Mouse (Mus musculus): ENCODE data around the gene Asb7. TPM values are rescaled to one million over a fixed set of nuclear protein-coding genes. Genes with fewer than 3 reads are reported as not detected.

Asb7 gene
- polyA plus RNA-seq (2012; rRNA removed) = 2.3 and 2.6 TPM in 2 replicates

DNA sequence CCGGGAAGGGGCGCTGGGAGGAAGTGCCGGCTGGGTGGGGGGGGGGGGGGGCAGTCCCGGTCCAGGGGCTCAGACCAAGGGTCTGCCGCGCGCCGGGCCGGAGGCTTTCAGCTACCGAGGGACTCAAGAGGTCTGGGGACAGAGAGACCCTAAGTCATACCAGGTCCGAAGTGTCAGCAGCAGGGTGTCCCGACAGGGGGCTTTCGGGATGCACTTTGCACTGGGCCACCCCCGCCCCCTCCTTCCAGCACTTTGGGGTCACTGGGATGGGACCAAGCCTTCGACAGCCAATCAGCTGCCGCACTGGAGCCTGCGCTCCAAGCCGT lies at the start of gene Asb7:
Gene Asb7, minus strand, starts transcription at position 303 of the 326 bp plus-strand sequence.
- TF ChIP-seq POLR2A (IDR thresholded peaks at IDR 0.05; ENCODE audit: low read depth, low read length) = no peak
- no peak for TF ChIP-seq CTCF (IDR thresholded peaks at IDR 0.05; ENCODE audit: extremely low read depth, insufficient read depth, insufficient read length, insufficient replicate concordance)
- H3K27ac ChIP-seq (ENCODE audit: insufficient read depth, low read length) = peak within 1 kb of the TSS; percentile 73

DNA sequence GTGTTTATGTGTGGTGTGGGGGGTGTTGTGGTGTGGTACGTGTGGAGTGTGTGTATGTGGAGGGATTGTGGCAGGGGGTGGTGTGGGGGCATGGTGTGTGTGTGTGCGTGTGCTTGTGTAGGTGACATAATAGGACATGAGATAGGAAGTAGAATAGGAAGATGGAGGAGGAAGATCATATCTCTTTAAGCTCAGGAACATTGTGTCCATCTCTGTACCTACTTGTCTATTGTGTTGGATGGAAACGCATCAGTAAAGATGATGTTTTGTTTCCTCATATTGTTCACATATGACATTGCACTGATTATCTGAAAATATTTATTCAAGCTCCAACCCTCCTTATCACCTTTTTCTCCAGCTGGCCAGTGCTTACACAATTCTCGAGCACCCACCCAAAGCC lies 48.0 kb upstream of the Asb7 start:
- H3K27me3 ChIP-seq (ENCODE audit: control insufficient read depth, insufficient read depth, low read length) = no peaks in the 10 kb centered on the region
- no peak for DNase-seq (ENCODE audit: low read depth in 1 of 2, low spot score in 2 of 2)

More for the DNA sequence above, at the start of gene Asb7:
- WGBS = under 1% methylated on average over 18 of the region's 18 CpGs
- Histone ChIP-seq H3K36me3 (ENCODE audit: control insufficient read depth, insufficient read depth, low read length) (no peaks in the 10 kb centered on the region), H3K27me3 (ENCODE audit: control insufficient read depth, insufficient read depth, low read length) (no peaks in the 10 kb centered on the region), H3K4me3 (ENCODE audit: extremely low read depth, insufficient read depth, insufficient read length) (peak within 1 kb of the TSS; percentile 87), H3K4me1 (ENCODE audit: control insufficient read depth, insufficient read depth, insufficient read length) (peaks cover 4% of the 10 kb centered on the region; the same call in 1 of the 2 replicates)
- no peak for DNase-seq (ENCODE audit: low read depth in 1 of 2, low spot score in 2 of 2)

DNA sequence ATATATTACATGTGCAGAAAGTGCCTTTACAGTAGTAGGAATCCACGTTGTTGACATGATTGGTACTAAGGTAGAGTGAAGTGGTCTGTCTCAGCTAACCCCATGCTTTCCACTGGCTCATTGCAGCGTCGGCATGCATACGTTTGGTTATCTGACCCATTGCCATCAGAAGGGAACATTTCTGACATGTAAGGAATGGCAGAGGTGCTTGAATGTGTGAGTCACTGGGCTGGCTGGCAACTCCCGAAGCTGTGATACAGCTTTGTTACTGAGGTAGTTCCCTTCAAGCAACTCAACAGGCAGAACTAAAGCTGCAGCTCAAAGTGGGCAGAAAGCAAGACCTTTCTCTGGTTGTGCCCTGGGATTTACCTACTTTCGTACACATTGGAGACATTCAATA lies 45.6 kb upstream of the Asb7 start:
- 93% methylated on average over 6 of the region's 6 CpGs for WGBS
- TF ChIP-seq POLR2A (IDR thresholded peaks at IDR 0.05; ENCODE audit: low read depth, low read length) (no peak), CTCF (IDR thresholded peaks at IDR 0.05; ENCODE audit: extremely low read depth, insufficient read depth, insufficient read length, insufficient replicate concordance) (no peak)
- Histone ChIP-seq H3K27ac (ENCODE audit: insufficient read depth, low read length) (no peak overlapping the region), H3K4me1 (ENCODE audit: control insufficient read depth, insufficient read depth, insufficient read length) (no peaks in the 10 kb centered on the region), H3K27me3 (ENCODE audit: control insufficient read depth, insufficient read depth, low read length) (no peaks in the 10 kb centered on the region), H3K36me3 (ENCODE audit: control insufficient read depth, insufficient read depth, low read length) (no peaks in the 10 kb centered on the region), H3K4me3 (ENCODE audit: extremely low read depth, insufficient read depth, insufficient read length) (no peak overlapping the region)
- no peak for DNase-seq (ENCODE audit: low read depth in 1 of 2, low spot score in 2 of 2)

More for the DNA sequence above, 48.0 kb upstream of the Asb7 start:
- WGBS = 93% methylated on average over 4 of the region's 4 CpGs
- TF ChIP-seq POLR2A (IDR thresholded peaks at IDR 0.05; ENCODE audit: low read depth, low read length) = no peak
- TF ChIP-seq CTCF (IDR thresholded peaks at IDR 0.05; ENCODE audit: extremely low read depth, insufficient read depth, insufficient read length, insufficient replicate concordance) = no peak
- no peak overlapping the region for H3K27ac ChIP-seq (ENCODE audit: insufficient read depth, low read length)
- H3K36me3 ChIP-seq (ENCODE audit: control insufficient read depth, insufficient read depth, low read length) = no peaks in the 10 kb centered on the region
- H3K4me3 ChIP-seq (ENCODE audit: extremely low read depth, insufficient read depth, insufficient read length) = no peak overlapping the region
- no peaks in the 10 kb centered on the region for H3K4me1 ChIP-seq (ENCODE audit: control insufficient read depth, insufficient read depth, insufficient read length)

DNA sequence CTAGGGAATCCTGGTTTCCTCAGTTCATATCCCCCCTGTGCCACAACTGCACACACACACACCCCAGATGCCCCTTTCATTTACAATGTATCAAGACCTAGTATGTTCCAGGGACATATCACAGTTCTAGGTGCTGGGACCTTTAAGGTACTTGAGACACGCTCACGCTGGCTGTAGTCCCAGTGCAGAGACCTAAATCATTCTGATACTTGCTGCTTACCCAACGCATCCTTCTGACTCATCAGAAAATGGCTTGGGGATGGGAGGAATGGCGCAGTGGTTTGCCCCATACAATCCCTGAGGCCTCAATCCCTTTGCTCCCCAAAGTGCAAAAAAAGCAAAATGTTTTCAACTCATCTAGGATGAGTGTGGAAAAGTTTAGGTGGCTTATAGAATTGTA lies 45.1 kb upstream of the Asb7 start:
- WGBS = 87% methylated on average over 4 of the region's 4 CpGs
- no peaks in the 10 kb centered on the region for H3K36me3 ChIP-seq (ENCODE audit: control insufficient read depth, insufficient read depth, low read length)
- H3K27me3 ChIP-seq (ENCODE audit: control insufficient read depth, insufficient read depth, low read length) = no peaks in the 10 kb centered on the region
- H3K4me1 ChIP-seq (ENCODE audit: control insufficient read depth, insufficient read depth, insufficient read length) = no peaks in the 10 kb centered on the region
- no peak for TF ChIP-seq CTCF (IDR thresholded peaks at IDR 0.05; ENCODE audit: extremely low read depth, insufficient read depth, insufficient read length, insufficient replicate concordance)
- TF ChIP-seq POLR2A (IDR thresholded peaks at IDR 0.05; ENCODE audit: low read depth, low read length) = no peak
- H3K27ac ChIP-seq (ENCODE audit: insufficient read depth, low read length) = no peak overlapping the region
- H3K4me3 ChIP-seq (ENCODE audit: extremely low read depth, insufficient read depth, insufficient read length) = no peak overlapping the region
- no peak for DNase-seq (ENCODE audit: low read depth in 1 of 2, low spot score in 2 of 2)

DNA sequence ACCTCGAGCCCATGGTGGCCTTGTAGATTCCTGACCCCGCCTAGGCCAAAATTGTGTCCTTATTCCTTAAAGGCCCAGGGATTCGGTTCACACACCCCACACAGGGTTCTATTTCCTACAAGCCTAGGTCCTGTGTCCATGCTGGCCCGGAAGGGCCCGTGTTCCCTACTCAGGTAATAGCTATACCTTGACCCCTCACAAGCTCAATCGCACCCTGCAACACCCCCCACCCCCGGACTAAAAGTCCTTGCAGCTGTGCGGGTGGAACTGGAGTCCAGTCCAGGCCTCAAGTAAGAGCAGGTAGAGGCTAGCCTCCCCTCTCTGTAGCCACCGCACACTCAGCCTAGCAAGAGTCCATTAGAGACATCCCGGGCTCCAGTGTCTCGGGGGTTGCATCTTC lies 44.5 kb upstream of the Asb7 start:
- no peaks in the 10 kb centered on the region for H3K27me3 ChIP-seq (ENCODE audit: control insufficient read depth, insufficient read depth, low read length)
- no peak for TF ChIP-seq POLR2A (IDR thresholded peaks at IDR 0.05; ENCODE audit: low read depth, low read length)
- no peak for TF ChIP-seq CTCF (IDR thresholded peaks at IDR 0.05; ENCODE audit: extremely low read depth, insufficient read depth, insufficient read length, insufficient replicate concordance)
- H3K4me1 ChIP-seq (ENCODE audit: control insufficient read depth, insufficient read depth, insufficient read length) = no peaks in the 10 kb centered on the region
- no peak overlapping the region for H3K4me3 ChIP-seq (ENCODE audit: extremely low read depth, insufficient read depth, insufficient read length)
- H3K27ac ChIP-seq (ENCODE audit: insufficient read depth, low read length) = no peak overlapping the region
- no peaks in the 10 kb centered on the region for H3K36me3 ChIP-seq (ENCODE audit: control insufficient read depth, insufficient read depth, low read length)
- 96% methylated on average over 11 of the region's 11 CpGs for WGBS
- no peak for DNase-seq (ENCODE audit: low read depth in 1 of 2, low spot score in 2 of 2)

DNA sequence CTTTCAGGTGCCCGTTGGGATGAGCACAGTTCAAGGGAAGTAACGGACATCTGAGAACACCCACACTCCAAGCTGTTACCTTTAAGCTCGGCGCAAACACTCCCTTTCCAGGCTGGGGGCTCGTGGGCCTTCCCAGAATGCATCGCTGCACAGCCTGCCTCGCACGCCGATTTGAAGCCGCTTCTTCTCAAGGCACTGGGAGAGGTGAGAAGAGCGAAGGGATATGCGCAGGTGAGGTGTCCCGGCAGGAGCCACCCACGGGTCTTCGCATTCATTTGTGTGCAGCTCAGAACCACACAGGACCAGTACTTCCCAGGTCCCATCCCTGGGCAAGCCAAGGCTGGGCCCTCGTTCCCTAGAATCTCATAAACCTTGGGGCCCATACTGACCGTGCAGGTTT lies 44.0 kb upstream of the Asb7 start:
- WGBS = 92% methylated on average over 17 of the region's 17 CpGs

DNA sequence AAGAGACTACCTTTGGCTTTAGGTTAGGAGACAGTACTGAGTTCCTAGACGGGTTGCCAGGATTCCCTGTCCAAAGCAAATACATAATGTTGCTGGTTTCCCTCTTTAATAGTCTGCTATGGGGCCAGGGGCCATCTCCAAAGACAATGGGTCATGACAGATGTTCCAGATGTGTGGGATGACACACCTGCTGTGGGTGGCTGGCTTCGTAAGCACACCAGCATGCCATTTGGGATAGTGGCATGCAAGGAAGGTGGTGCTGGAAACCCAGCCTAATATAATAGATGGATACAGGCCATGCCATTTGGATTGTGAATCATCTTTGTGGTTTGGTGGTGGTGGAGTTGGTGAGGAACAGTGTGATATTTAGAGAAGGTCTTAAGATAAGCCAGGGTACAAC lies 39.8 kb upstream of the Asb7 start:
- no peaks in the 10 kb centered on the region for H3K27me3 ChIP-seq (ENCODE audit: control insufficient read depth, insufficient read depth, low read length)
- no peaks in the 10 kb centered on the region for H3K4me1 ChIP-seq (ENCODE audit: control insufficient read depth, insufficient read depth, insufficient read length)
- no peak overlapping the region for H3K4me3 ChIP-seq (ENCODE audit: extremely low read depth, insufficient read depth, insufficient read length)
- H3K27ac ChIP-seq (ENCODE audit: insufficient read depth, low read length) = no peak overlapping the region
- no peaks in the 10 kb centered on the region for H3K36me3 ChIP-seq (ENCODE audit: control insufficient read depth, insufficient read depth, low read length)
- WGBS = 91% methylated on average over 2 of the region's 2 CpGs
- no peak for DNase-seq (ENCODE audit: low read depth in 1 of 2, low spot score in 2 of 2)
- TF ChIP-seq POLR2A (IDR thresholded peaks at IDR 0.05; ENCODE audit: low read depth, low read length) (no peak), CTCF (IDR thresholded peaks at IDR 0.05; ENCODE audit: extremely low read depth, insufficient read depth, insufficient read length, insufficient replicate concordance) (no peak)

More for the DNA sequence above, 44.0 kb upstream of the Asb7 start:
- Histone ChIP-seq H3K4me3 (ENCODE audit: extremely low read depth, insufficient read depth, insufficient read length) (no peak overlapping the region), H3K27ac (ENCODE audit: insufficient read depth, low read length) (no peak overlapping the region), H3K36me3 (ENCODE audit: control insufficient read depth, insufficient read depth, low read length) (no peaks in the 10 kb centered on the region), H3K27me3 (ENCODE audit: control insufficient read depth, insufficient read depth, low read length) (no peaks in the 10 kb centered on the region), H3K4me1 (ENCODE audit: control insufficient read depth, insufficient read depth, insufficient read length) (no peaks in the 10 kb centered on the region)
- DNase-seq (ENCODE audit: low read depth in 1 of 2, low spot score in 2 of 2) = no peak
- TF ChIP-seq CTCF (IDR thresholded peaks at IDR 0.05; ENCODE audit: extremely low read depth, insufficient read depth, insufficient read length, insufficient replicate concordance) (no peak), POLR2A (IDR thresholded peaks at IDR 0.05; ENCODE audit: low read depth, low read length) (no peak)

All from spleen, adult 2 months (tissue).